Mouse (Mus musculus): Measurements from ENCODE around the gene 5031439G07Rik. TPM values are rescaled to one million over a fixed set of nuclear protein-coding genes. Genes with fewer than 3 reads are reported as not detected.

The 5031439G07Rik gene
- polyA plus RNA-seq, 1 experiment from 2014 or later, result 4.3 TPM

DNA sequence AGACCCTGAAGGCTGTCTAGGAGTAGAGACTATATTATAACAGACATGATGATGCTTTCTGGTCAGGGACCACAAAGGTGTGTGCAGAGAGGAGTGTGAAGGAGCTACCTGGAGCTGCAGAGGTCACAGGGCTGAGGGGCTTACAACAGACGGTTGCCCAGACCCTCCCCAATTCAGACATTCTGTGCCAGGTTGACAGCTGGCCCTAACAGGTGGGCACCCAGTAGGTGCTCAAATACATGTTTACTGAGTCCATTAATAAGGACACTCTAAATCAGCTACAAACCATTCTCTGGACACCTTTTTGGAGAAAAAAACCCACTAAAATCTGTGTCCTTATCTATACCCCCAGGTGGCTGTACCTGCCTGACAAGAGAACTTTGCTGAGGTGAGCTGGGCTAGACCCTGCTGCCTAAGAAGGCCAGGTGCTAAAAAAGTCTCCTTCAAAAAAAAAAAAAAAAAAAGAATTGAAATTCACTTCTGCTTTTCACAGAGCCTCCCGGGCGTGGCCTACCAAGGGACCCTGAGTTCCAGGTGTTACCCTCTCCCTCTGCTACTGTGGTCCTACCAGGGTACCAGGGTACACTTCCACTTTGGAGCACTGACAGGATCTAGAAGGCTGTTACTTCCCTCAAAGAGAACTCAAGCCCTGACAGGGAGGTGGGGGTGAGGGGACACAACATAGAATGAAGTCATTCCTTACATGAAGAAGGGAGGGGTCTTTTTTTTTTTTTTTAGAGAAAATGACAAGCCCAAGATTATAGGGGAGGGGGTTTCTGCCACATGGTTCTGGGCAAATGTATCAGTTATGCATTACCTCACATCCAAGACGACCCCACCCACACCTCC is 2.0 kb downstream of the 5031439G07Rik start:
- Histone ChIP-seq H3K9me3 (ENCODE audit: low read length) (no peaks in the 10 kb centered on the region), H3K4me1 (ENCODE audit: insufficient read depth, low read depth, low read length) (peaks cover 10% of the 10 kb centered on the region; the same call in 1 of the 2 replicates), H3K4me3 (ENCODE audit: low read depth, low read length) (peak overlapping the region; percentile 64), H3K27ac (ENCODE audit: low read length) (no peak overlapping the region), H3K27me3 (replicated peaks; ENCODE audit: insufficient read depth, low read length) (no peaks in the 10 kb centered on the region), H3K4me2 (replicated peaks; ENCODE audit: low read depth, low read length) (peak overlapping the region; percentile 84), H3K9ac (replicated peaks; ENCODE audit: low read depth) (peak overlapping the region; percentile 70), H3K36me3 (ENCODE audit: insufficient read depth, low read length) (no peaks in the 10 kb centered on the region)
- ATAC-seq (no peak), DNase-seq (ENCODE audit: low spot score) (peak; percentile 15)
- WGBS, result 71% methylated on average over 4 of the region's 4 CpGs
- TF ChIP-seq CTCF (IDR thresholded peaks at IDR 0.05) (no peak), EP300 (IDR thresholded peaks at IDR 0.05) (no peak)

GRCm38 (mm10) chr15:84985516-84986160 is 2.7 kb downstream of the 5031439G07Rik start:
- DNase-seq (ENCODE audit: low spot score), result no peak

GRCm38 (mm10) chr15:84983721-84984120 is 4.6 kb downstream of the 5031439G07Rik start:
- H3K36me3 ChIP-seq (ENCODE audit: insufficient read depth, low read length), result no peaks in the 10 kb centered on the region
- H3K4me1 ChIP-seq (ENCODE audit: insufficient read depth, low read depth, low read length), result peaks cover 10% of the 10 kb centered on the region; the same call in 1 of the 2 replicates
- no peak overlapping the region for H3K27ac ChIP-seq (ENCODE audit: low read length)
- H3K4me2 ChIP-seq (replicated peaks; ENCODE audit: low read depth, low read length), result no peak overlapping the region
- DNase-seq (ENCODE audit: low spot score) (no peak), ATAC-seq (no peak)
- TF ChIP-seq CTCF (IDR thresholded peaks at IDR 0.05) (no peak), EP300 (IDR thresholded peaks at IDR 0.05) (no peak)
- no peak overlapping the region for H3K9ac ChIP-seq (replicated peaks; ENCODE audit: low read depth)
- 72% methylated on average over 7 of the region's 7 CpGs for WGBS
- H3K4me3 ChIP-seq (ENCODE audit: low read depth, low read length), result no peak overlapping the region
- H3K27me3 ChIP-seq (replicated peaks; ENCODE audit: insufficient read depth, low read length), result no peaks in the 10 kb centered on the region
- H3K9me3 ChIP-seq (ENCODE audit: low read length), result no peaks in the 10 kb centered on the region

More at GRCm38 (mm10) chr15:84985516-84986160, 2.7 kb downstream of the 5031439G07Rik start:
- H3K27ac ChIP-seq (ENCODE audit: low read length), result no peak overlapping the region
- H3K4me2 ChIP-seq (replicated peaks; ENCODE audit: low read depth, low read length), result no peak overlapping the region
- TF ChIP-seq CTCF (IDR thresholded peaks at IDR 0.05) (no peak), EP300 (IDR thresholded peaks at IDR 0.05) (no peak)
- no peaks in the 10 kb centered on the region for H3K27me3 ChIP-seq (replicated peaks; ENCODE audit: insufficient read depth, low read length)
- H3K9me3 ChIP-seq (ENCODE audit: low read length), result no peaks in the 10 kb centered on the region
- H3K4me3 ChIP-seq (ENCODE audit: low read depth, low read length), result no peak overlapping the region
- H3K36me3 ChIP-seq (ENCODE audit: insufficient read depth, low read length), result no peaks in the 10 kb centered on the region
- WGBS, result 85% methylated on average over 12 of the region's 12 CpGs
- peaks cover 10% of the 10 kb centered on the region; the same call in 1 of the 2 replicates for H3K4me1 ChIP-seq (ENCODE audit: insufficient read depth, low read depth, low read length)
- ATAC-seq, result no peak
- H3K9ac ChIP-seq (replicated peaks; ENCODE audit: low read depth), result no peak overlapping the region

DNA sequence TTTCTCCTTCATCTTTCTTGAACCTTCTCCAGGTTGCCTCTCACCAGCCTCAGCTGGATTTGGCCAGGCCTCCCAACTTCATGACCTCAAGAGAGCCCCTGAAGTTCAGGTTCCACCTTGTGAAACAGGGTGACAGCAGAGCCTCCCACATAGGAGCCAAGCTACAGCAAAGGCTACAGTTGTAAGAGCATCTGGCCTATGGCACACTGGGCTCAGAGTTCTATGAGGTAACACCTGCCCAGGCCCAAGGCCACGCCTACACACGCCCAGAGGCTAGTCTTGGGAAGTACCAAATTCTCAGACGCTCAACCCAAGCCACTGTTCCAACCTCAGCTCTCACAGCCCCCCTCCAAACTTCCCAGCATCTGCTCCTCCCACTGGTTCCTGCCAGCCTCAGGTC is 5.5 kb downstream of the 5031439G07Rik start:
- DNase-seq (ENCODE audit: low spot score) (no peak), ATAC-seq (no peak)
- H3K9ac ChIP-seq (replicated peaks; ENCODE audit: low read depth), result no peak overlapping the region
- H3K4me1 ChIP-seq (ENCODE audit: insufficient read depth, low read depth, low read length), result peaks cover 7% of the 10 kb centered on the region; the same call in 1 of the 2 replicates
- H3K4me3 ChIP-seq (ENCODE audit: low read depth, low read length), result no peak overlapping the region
- no peaks in the 10 kb centered on the region for H3K27me3 ChIP-seq (replicated peaks; ENCODE audit: insufficient read depth, low read length)
- WGBS, result 79% methylated on average over 3 of the region's 3 CpGs
- TF ChIP-seq EP300 (IDR thresholded peaks at IDR 0.05), result no peak
- no peak for TF ChIP-seq CTCF (IDR thresholded peaks at IDR 0.05)
- no peaks in the 10 kb centered on the region for H3K9me3 ChIP-seq (ENCODE audit: low read length)
- no peak overlapping the region for H3K4me2 ChIP-seq (replicated peaks; ENCODE audit: low read depth, low read length)
- H3K27ac ChIP-seq (ENCODE audit: low read length), result no peak overlapping the region
- no peaks in the 10 kb centered on the region for H3K36me3 ChIP-seq (ENCODE audit: insufficient read depth, low read length)

- Histone ChIP-seq H3K4me1 (ENCODE audit: insufficient read depth, low read depth, low read length) (peaks cover 3% of the 10 kb centered on the region; the same call in 1 of the 2 replicates), H3K27ac (ENCODE audit: low read length) (no peak overlapping the region), H3K9me3 (ENCODE audit: low read length) (no peaks in the 10 kb centered on the region), H3K27me3 (replicated peaks; ENCODE audit: insufficient read depth, low read length) (no peaks in the 10 kb centered on the region), H3K4me3 (ENCODE audit: low read depth, low read length) (no peak overlapping the region), H3K9ac (replicated peaks; ENCODE audit: low read depth) (no peak overlapping the region), H3K36me3 (ENCODE audit: insufficient read depth, low read length) (no peaks in the 10 kb centered on the region), H3K4me2 (replicated peaks; ENCODE audit: low read depth, low read length) (no peak overlapping the region)
- ATAC-seq (peak; percentile 18; the same call in 1 of the 2 replicates), DNase-seq (ENCODE audit: low spot score) (peak; percentile 19)
- 56% methylated on average over 9 of the region's 9 CpGs for WGBS
- TF ChIP-seq CTCF (IDR thresholded peaks at IDR 0.05) (no peak), EP300 (IDR thresholded peaks at IDR 0.05) (no peak)
Measured at GRCm38 (mm10) chr15:84981609-84982313, 6.6 kb downstream of the 5031439G07Rik start.

DNA sequence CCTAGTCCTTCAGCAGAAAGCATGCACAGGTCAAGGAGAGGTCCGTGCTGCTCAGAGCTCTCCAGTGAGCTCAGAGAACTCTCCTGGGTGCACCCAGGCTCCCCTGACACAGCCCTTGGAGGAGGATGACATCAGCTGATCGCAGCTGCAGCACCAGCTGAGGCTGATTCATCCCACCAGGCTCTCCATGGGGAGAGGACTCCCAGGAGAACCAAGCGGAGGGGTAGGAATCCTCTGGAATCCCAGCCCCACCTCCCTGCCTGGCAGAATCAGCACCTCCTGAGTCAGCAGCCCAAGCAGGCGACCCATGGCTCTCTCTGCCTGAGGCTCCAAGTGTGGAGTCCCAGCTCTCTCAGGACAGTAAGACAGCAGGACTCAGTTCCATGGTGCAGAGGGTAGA is 12.6 kb downstream of the 5031439G07Rik start:
- ATAC-seq, result peak; percentile 54
- DNase-seq (ENCODE audit: low spot score), result peak; percentile 18
- Histone ChIP-seq H3K4me3 (ENCODE audit: low read depth, low read length) (no peak overlapping the region), H3K27me3 (replicated peaks; ENCODE audit: insufficient read depth, low read length) (no peaks in the 10 kb centered on the region), H3K4me2 (replicated peaks; ENCODE audit: low read depth, low read length) (no peak overlapping the region), H3K27ac (ENCODE audit: low read length) (no peak overlapping the region), H3K36me3 (ENCODE audit: insufficient read depth, low read length) (no peaks in the 10 kb centered on the region), H3K9ac (replicated peaks; ENCODE audit: low read depth) (no peak overlapping the region), H3K9me3 (ENCODE audit: low read length) (no peaks in the 10 kb centered on the region), H3K4me1 (ENCODE audit: insufficient read depth, low read depth, low read length) (no peaks in the 10 kb centered on the region)
- WGBS, result 25% methylated on average over 4 of the region's 4 CpGs
- TF ChIP-seq EP300 (IDR thresholded peaks at IDR 0.05) (no peak), CTCF (IDR thresholded peaks at IDR 0.05) (no peak)
